Comparison of ENCODE assay signal across 8 mouse cellular contexts in genomic region chr15:100039001-100039701, GRCm38 (mm10). TPM values are rescaled to one million over a fixed set of nuclear protein-coding genes. Genes with fewer than 3 reads are reported as not detected.
DNase-seq lines count a peak whose midpoint lies in the region; ATAC-seq and TF ChIP-seq lines count a peak whose summit lies in the region.

No protein-coding gene starts in this region.

- no peaks in the 10 kb centered on the region for H3K36me3 ChIP-seq in intestine, embryonic 16.5 days (ENCODE audit: control insufficient read depth, insufficient read depth, low read length)
- no peaks in the 10 kb centered on the region for H3K36me3 ChIP-seq in limb, embryonic 14.5 days (ENCODE audit: control insufficient read depth, insufficient read depth, low read length)
- H3K36me3 ChIP-seq in midbrain, embryonic 14.5 days (ENCODE audit: control insufficient read depth, insufficient read depth, low read length): no peaks in the 10 kb centered on the region

- peak; percentile 36 for DNase-seq in urinary bladder, postnatal 25 days (ENCODE audit: low spot score)
- no peak for DNase-seq in urinary bladder, adult 2 months (ENCODE audit: low spot score)
- DNase-seq in heart, adult 11 months: peak; percentile 96
- no peak for DNase-seq in limb, embryonic 14.5 days (ENCODE audit: low spot score)
- DNase-seq in midbrain, embryonic 14.5 days: peak; percentile 81
- DNase-seq in spleen, postnatal 4 days (ENCODE audit: low spot score in 2 of 2): peak; percentile 47 to 80

- peaks cover 8% of the 10 kb centered on the region for H3K4me1 ChIP-seq in cortical plate, adult 2 months (ENCODE audit: control insufficient read depth, insufficient read depth, low read length)
- H3K4me1 ChIP-seq in intestine, embryonic 16.5 days (ENCODE audit: control insufficient read depth, insufficient read depth, low read length): peaks cover 20% of the 10 kb centered on the region
- H3K4me1 ChIP-seq in limb, embryonic 14.5 days (ENCODE audit: control insufficient read depth, insufficient read depth, low read length): peaks cover 16% of the 10 kb centered on the region; the same call in 1 of the 2 replicates
- H3K4me1 ChIP-seq in midbrain, embryonic 14.5 days (ENCODE audit: control insufficient read depth, insufficient read depth, low read length): peaks cover 24% of the 10 kb centered on the region

- WGBS in intestine, embryonic 16.5 days: under 1% methylated on average over 36 of the region's 36 CpGs
- WGBS in limb, embryonic 14.5 days: 2% methylated on average over 31 of the region's 36 CpGs
- under 1% methylated on average over 36 of the region's 36 CpGs for WGBS in midbrain, embryonic 14.5 days

- H3K4me3 ChIP-seq in cortical plate, adult 2 months (ENCODE audit: insufficient read depth, low read length): peak overlapping the region; percentile 100
- peak overlapping the region; percentile 92 for H3K4me3 ChIP-seq in intestine, embryonic 16.5 days (ENCODE audit: low read length)
- H3K4me3 ChIP-seq in limb, embryonic 14.5 days (replicated peaks; ENCODE audit: low read length): peak overlapping the region; percentile 88
- peak overlapping the region; percentile 89 for H3K4me3 ChIP-seq in midbrain, embryonic 14.5 days (replicated peaks; ENCODE audit: low read depth, low read length)

- no peaks in the 10 kb centered on the region for H3K27me3 ChIP-seq in intestine, embryonic 16.5 days (replicated peaks; ENCODE audit: control insufficient read depth, insufficient read depth, low read length)
- H3K27me3 ChIP-seq in limb, embryonic 14.5 days (ENCODE audit: control insufficient read depth, insufficient read depth, low read length): no peaks in the 10 kb centered on the region
- H3K27me3 ChIP-seq in midbrain, embryonic 14.5 days (ENCODE audit: control insufficient read depth, insufficient read depth, low read length): no peaks in the 10 kb centered on the region

- peak overlapping the region; percentile 98 for H3K9ac ChIP-seq in intestine, embryonic 16.5 days (ENCODE audit: low read depth, low read length)
- H3K9ac ChIP-seq in limb, embryonic 14.5 days (ENCODE audit: low read depth, low read length, severe bottlenecking): peak overlapping the region; percentile 98
- H3K9ac ChIP-seq in midbrain, embryonic 14.5 days (replicated peaks; ENCODE audit: low read length): peak overlapping the region; percentile 98

- no peak for TF ChIP-seq CTCF in cortical plate, adult 2 months (IDR thresholded peaks at IDR 0.05; ENCODE audit: extremely low read depth, insufficient read depth, low read length)

- H3K9me3 ChIP-seq in intestine, embryonic 16.5 days (ENCODE audit: control insufficient read depth, low read length): no peaks in the 10 kb centered on the region
- no peaks in the 10 kb centered on the region for H3K9me3 ChIP-seq in limb, embryonic 14.5 days (ENCODE audit: control insufficient read depth, low read length)
- H3K9me3 ChIP-seq in midbrain, embryonic 14.5 days (ENCODE audit: control insufficient read depth, low read length): no peaks in the 10 kb centered on the region

- peak overlapping the region; percentile 82 for H3K4me2 ChIP-seq in intestine, embryonic 16.5 days (ENCODE audit: low read depth, low read length)
- peak overlapping the region; percentile 86 for H3K4me2 ChIP-seq in limb, embryonic 14.5 days (replicated peaks; ENCODE audit: low read depth, low read length, severe bottlenecking)
- H3K4me2 ChIP-seq in midbrain, embryonic 14.5 days (ENCODE audit: low read length): peak overlapping the region; percentile 56

- H3K27ac ChIP-seq in cortical plate, adult 2 months (ENCODE audit: insufficient read depth, low read length): peak overlapping the region; percentile 97
- H3K27ac ChIP-seq in intestine, embryonic 16.5 days (ENCODE audit: low read length): peak overlapping the region; percentile 90
- H3K27ac ChIP-seq in limb, embryonic 14.5 days (replicated peaks; ENCODE audit: low read depth, low read length): peak overlapping the region; percentile 95
- H3K27ac ChIP-seq in midbrain, embryonic 14.5 days (replicated peaks; ENCODE audit: low read depth, low read length): peak overlapping the region; percentile 99

- ATAC-seq in intestine, embryonic 16.5 days: peak; percentile 77
- peak; percentile 58 for ATAC-seq in limb, embryonic 14.5 days (ENCODE audit: low FRiP score, low read depth)
- ATAC-seq in midbrain, embryonic 14.5 days (ENCODE audit: low FRiP score, low TSS enrichment): peak; percentile 9

- no peak for TF ChIP-seq POLR2A in cortical plate, adult 2 months (IDR thresholded peaks at IDR 0.05; ENCODE audit: extremely low read depth, insufficient read depth, low read length)
- 0 out of 2 replicates have a peak, but pooled peaks have one; percentile 35 for TF ChIP-seq POLR2A in limb, embryonic 14.5 days (IDR thresholded peaks at IDR 0.05; ENCODE audit: borderline replicate concordance, extremely low read depth, insufficient read depth, insufficient read length)

RNA-seq across cellular contexts. Expression of gene Dip2b, which starts 0.7 kb away (rescaled TPM):
- polyA plus RNA-seq in urinary bladder, adult 2 months (2012; rRNA removed): 13.5 and 14.7 TPM in 2 replicates
- 35.3 and 35.9 TPM in 2 replicates for polyA plus RNA-seq in cortical plate, adult 2 months (2012; rRNA removed)
- 5.6 and 6.3 TPM in 2 replicates for polyA plus RNA-seq in intestine, embryonic 16.5 days (2015; fragmentation: Nextera tagmentation; extraction: Ambion mirVana)
- 13.0 and 14.2 TPM in 2 replicates for polyA plus RNA-seq in limb, embryonic 14.5 days (2012; rRNA removed)
- 15.0 and 16.5 TPM in 2 replicates for polyA plus RNA-seq in limb, embryonic 14.5 days (2014; fragmentation: Nextera tagmentation; extraction: Ambion mirVana)
- polyA plus RNA-seq in midbrain, embryonic 14.5 days (2014; fragmentation: Nextera tagmentation; extraction: Ambion mirVana): 30.1 and 31.1 TPM in 2 replicates

Comparison
In these comparisons a context has a peak if more than half of its experiments do, and no peak if none do; other contexts are left out.
1. DNase-seq: peak in urinary bladder, postnatal 25 days (single experiment), heart, adult 11 months (single experiment), midbrain, embryonic 14.5 days (single experiment) and spleen, postnatal 4 days (2 of 2); none in urinary bladder, adult 2 months (single experiment) and limb, embryonic 14.5 days (single experiment).
2. ATAC-seq: peak in every context shown above with its lines; median percentile 77 in intestine, embryonic 16.5 days; 58 in limb, embryonic 14.5 days; 9 in midbrain, embryonic 14.5 days.
3. Peak in every context shown above with its lines, with median percentiles within 50 percentile points of each other: H3K27ac ChIP-seq, H3K4me3 ChIP-seq, H3K4me2 ChIP-seq and H3K9ac ChIP-seq.